Mouse (Mus musculus) central nervous system, embryonic 11.5 days (tissue): ENCODE results near the gene Kcnj8. TPM values are rescaled to one million over a fixed set of nuclear protein-coding genes. Genes with fewer than 3 reads are reported as not detected.

Source experiments
- polyA plus RNA-seq: library from polyadenylated mRNA; depleted of rRNA; stranded (reverse); fragments of >200 nt; gene quantifications from 2 replicates; pipeline ENCODE4 v1.2.3, GENCODE M21; 2012; rRNA removed

Kcnj8 gene
- polyA plus RNA-seq, result 4.1 and 4.5 TPM in 2 replicates

DNA sequence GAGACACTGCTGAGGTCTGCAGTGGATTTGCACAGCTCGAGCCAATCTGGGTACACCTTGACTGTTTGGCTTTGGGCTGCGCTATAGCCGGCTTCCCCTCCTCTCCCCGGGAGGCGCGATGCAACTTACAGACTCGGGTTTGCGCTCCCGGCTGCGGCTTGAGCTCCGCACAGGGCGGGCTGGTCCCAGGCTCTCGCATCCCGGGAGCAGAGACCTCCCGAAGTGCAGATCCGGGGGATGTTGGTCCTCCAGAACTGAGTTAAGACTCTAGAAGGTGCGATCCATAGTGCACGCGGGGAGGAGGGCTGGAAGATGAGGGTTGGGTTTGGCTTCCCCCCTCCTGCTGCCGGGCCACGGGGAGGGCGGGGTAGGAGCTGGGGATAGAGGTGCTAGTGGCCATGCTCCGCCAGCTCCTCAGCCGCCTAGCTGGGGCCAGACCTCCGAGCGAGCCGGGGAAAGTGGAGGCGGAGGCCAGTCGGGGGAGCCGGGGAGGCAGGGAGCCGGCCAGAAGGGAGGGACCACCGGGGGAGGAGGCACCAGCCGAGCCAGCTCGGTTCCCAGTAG, at the start of gene Kcnj8:
Gene Kcnj8, minus strand, starts transcription at position 560 of the 564 bp plus-strand sequence.

Other genes with a start within 250 kb of the Kcnj8 start
- 0.23 and 0.32 TPM in 2 replicates for gene Slco1a5, start 248.6 kb downstream of the Kcnj8 start, polyA plus RNA-seq
- gene Pyroxd1, start 226.0 kb downstream of the Kcnj8 start, polyA plus RNA-seq, result 15.1 and 15.2 TPM in 2 replicates
- 26.2 and 28.8 TPM in 2 replicates for gene Recql, start 184.5 kb downstream of the Kcnj8 start, polyA plus RNA-seq
- gene Golt1b, start 184.4 kb downstream of the Kcnj8 start, polyA plus RNA-seq, result 22.6 and 35.1 TPM in 2 replicates
- gene Spx, start 158.2 kb downstream of the Kcnj8 start, polyA plus RNA-seq, result 6.1 and 8.9 TPM in 2 replicates
- 0.67 and 0.80 TPM in 2 replicates for gene Gys2, start 98.5 kb downstream of the Kcnj8 start, polyA plus RNA-seq
- 368 and 395 TPM in 2 replicates for gene Ldhb, start 63.7 kb downstream of the Kcnj8 start, polyA plus RNA-seq
- gene Abcc9, start 130.7 kb upstream of the Kcnj8 start, polyA plus RNA-seq, result 2.4 and 3.4 TPM in 2 replicates
- gene Cmas, start 185.1 kb upstream of the Kcnj8 start, polyA plus RNA-seq, result 79.5 and 101 TPM in 2 replicates
- 0.05 TPM in 2 replicates for gene Sult6b2, start 232.9 kb upstream of the Kcnj8 start, polyA plus RNA-seq